Mouse (Mus musculus): ENCODE measurements around the gene Prpf6. TPM values are rescaled to one million over a fixed set of nuclear protein-coding genes. Genes with fewer than 3 reads are reported as not detected.
A peak's percentile ranks its signal among the peaks of the same experiment; 100 is the strongest.

Gene Prpf6
- polyA plus RNA-seq, 1 experiment from 2014 or later, result 40.1 TPM

GRCm38 (mm10) chr2:181581016-181581401 lies 10.7 kb upstream of the Prpf6 start:
- Histone ChIP-seq H3K36me3 (peaks cover 29% of the 10 kb centered on the region), H3K9me3 (no peaks in the 10 kb centered on the region), H3K4me2 (peak overlapping the region; percentile 92), H3K27ac (replicated peaks) (peak overlapping the region; percentile 97), H3K9ac (peak overlapping the region; percentile 97), H3K4me1 (peaks cover 48% of the 10 kb centered on the region), H3K4me3 (peak overlapping the region; percentile 91), H3K27me3 (replicated peaks) (no peaks in the 10 kb centered on the region)
- peak; percentile 61 for ATAC-seq (ENCODE audit: extremely low read depth, insufficient number of reproducible peaks, low FRiP score, low TSS enrichment)
- under 1% methylated on average over 11 of the region's 11 CpGs for WGBS

DNA sequence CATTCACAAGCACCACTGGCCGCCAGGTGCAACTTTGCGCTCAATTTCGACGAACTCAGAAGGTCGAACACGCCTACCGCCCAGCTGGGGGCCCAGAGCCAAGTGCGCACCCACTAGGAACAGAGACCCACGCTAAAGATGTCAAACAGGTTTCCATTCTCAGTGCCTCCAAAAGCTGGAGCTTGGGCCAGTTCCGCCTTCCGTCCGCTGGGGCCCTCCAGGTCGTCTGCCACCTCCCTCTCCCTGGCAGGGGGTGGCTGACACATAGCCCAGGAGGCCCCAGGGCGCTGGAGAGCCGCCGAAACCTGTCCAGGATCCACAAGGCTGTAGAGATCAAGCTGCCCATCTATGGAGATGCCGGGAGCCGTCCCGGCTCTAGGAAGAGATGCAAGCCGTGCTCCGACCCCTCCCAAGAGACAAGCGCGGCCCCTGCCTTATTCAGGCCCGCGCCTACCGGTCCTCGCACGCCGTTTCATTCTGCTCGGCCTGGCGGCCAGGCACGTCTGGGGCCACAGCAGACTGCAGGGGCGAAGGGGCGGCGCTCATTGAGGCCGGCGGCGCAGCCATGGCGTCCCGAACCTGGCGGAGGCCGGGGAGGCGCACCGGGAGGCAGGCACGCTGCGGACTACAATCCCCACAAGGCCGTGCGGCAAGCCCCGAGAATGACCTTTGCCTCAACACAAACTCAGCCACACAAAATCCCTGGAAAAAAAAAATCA lies 10.1 kb upstream of the Prpf6 start:
- H3K4me1 ChIP-seq, result peaks cover 46% of the 10 kb centered on the region
- H3K27me3 ChIP-seq (replicated peaks), result no peaks in the 10 kb centered on the region
- H3K27ac ChIP-seq (replicated peaks), result peak overlapping the region; percentile 97
- H3K36me3 ChIP-seq, result peaks cover 35% of the 10 kb centered on the region
- ATAC-seq (ENCODE audit: extremely low read depth, insufficient number of reproducible peaks, low FRiP score, low TSS enrichment), result peak; percentile 70
- H3K9ac ChIP-seq, result peak overlapping the region; percentile 97
- H3K4me2 ChIP-seq, result peak overlapping the region; percentile 92
- under 1% methylated on average over 49 of the region's 49 CpGs for WGBS
- H3K4me3 ChIP-seq, result peak overlapping the region; percentile 91
- H3K9me3 ChIP-seq, result no peaks in the 10 kb centered on the region

GRCm38 (mm10) chr2:181582358-181582757 lies 9.3 kb upstream of the Prpf6 start:
- Histone ChIP-seq H3K27ac (replicated peaks) (no peak overlapping the region), H3K36me3 (peaks cover 43% of the 10 kb centered on the region), H3K4me2 (peak overlapping the region; percentile 92), H3K4me3 (peak overlapping the region; percentile 91), H3K9me3 (no peaks in the 10 kb centered on the region), H3K9ac (peak overlapping the region; percentile 97), H3K4me1 (peaks cover 40% of the 10 kb centered on the region), H3K27me3 (replicated peaks) (no peaks in the 10 kb centered on the region)
- WGBS, result 83% methylated on average over 2 of the region's 2 CpGs
- no peak for ATAC-seq (ENCODE audit: extremely low read depth, insufficient number of reproducible peaks, low FRiP score, low TSS enrichment)

GRCm38 (mm10) chr2:181582939-181583338 lies 8.7 kb upstream of the Prpf6 start:
- Histone ChIP-seq H3K9me3 (no peaks in the 10 kb centered on the region), H3K27ac (replicated peaks) (no peak overlapping the region), H3K4me3 (no peak overlapping the region), H3K9ac (no peak overlapping the region), H3K4me2 (no peak overlapping the region), H3K27me3 (replicated peaks) (no peaks in the 10 kb centered on the region), H3K4me1 (peaks cover 34% of the 10 kb centered on the region), H3K36me3 (peaks cover 49% of the 10 kb centered on the region)
- WGBS, result 75% methylated on average over 1 of the region's 1 CpGs
- ATAC-seq (ENCODE audit: extremely low read depth, insufficient number of reproducible peaks, low FRiP score, low TSS enrichment), result no peak

- Histone ChIP-seq H3K9me3 (no peaks in the 10 kb centered on the region), H3K4me1 (peaks cover 27% of the 10 kb centered on the region), H3K4me3 (no peak overlapping the region), H3K9ac (no peak overlapping the region), H3K27ac (replicated peaks) (no peak overlapping the region), H3K4me2 (no peak overlapping the region), H3K27me3 (replicated peaks) (no peaks in the 10 kb centered on the region), H3K36me3 (peaks cover 56% of the 10 kb centered on the region)
- ATAC-seq (ENCODE audit: extremely low read depth, insufficient number of reproducible peaks, low FRiP score, low TSS enrichment), result no peak
- 77% methylated on average over 3 of the region's 3 CpGs for WGBS
These were observed 8.0 kb upstream of the Prpf6 start for GRCm38 (mm10) chr2:181583460-181584257.

DNA sequence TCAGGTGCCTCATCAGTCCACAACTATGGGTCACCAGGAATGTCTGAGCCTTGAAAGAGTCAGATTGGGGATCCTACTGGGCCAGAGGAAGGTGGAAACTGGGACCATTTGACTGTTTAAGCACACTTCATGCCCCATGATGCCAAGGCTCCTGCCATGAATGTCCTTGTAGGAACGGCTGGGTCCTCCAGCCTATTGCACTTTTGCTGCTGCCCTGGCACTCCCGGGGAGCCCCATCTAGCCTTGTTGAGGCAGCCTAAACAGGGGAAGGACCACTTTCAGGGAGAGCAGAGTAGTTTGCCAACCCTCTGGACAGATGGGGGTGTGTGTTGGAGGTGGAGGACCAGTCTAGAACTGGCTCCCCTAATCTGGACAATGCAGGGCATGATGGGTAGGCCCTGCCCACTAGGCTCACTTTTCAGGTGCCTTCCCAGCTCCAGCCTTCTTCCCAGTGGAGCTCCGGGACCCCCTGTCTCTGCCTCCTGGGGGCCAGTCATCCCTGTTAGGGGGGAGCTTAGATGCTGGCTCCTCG lies 7.2 kb upstream of the Prpf6 start, which contains the start of gene Uckl1:
Uckl1 (minus strand) TSS at position 482 of the 532 bp plus-strand sequence.
- Histone ChIP-seq H3K4me1 (peaks cover 19% of the 10 kb centered on the region), H3K36me3 (peaks cover 64% of the 10 kb centered on the region), H3K4me3 (no peak within 1 kb of the TSS), H3K9ac (no peak within 1 kb of the TSS), H3K9me3 (no peaks in the 10 kb centered on the region), H3K4me2 (no peak within 1 kb of the TSS), H3K27me3 (replicated peaks) (no peaks in the 10 kb centered on the region), H3K27ac (replicated peaks) (no peak within 1 kb of the TSS)
- ATAC-seq (ENCODE audit: extremely low read depth, insufficient number of reproducible peaks, low FRiP score, low TSS enrichment), result no peak
- WGBS, result 87% methylated on average over 4 of the region's 4 CpGs

DNA sequence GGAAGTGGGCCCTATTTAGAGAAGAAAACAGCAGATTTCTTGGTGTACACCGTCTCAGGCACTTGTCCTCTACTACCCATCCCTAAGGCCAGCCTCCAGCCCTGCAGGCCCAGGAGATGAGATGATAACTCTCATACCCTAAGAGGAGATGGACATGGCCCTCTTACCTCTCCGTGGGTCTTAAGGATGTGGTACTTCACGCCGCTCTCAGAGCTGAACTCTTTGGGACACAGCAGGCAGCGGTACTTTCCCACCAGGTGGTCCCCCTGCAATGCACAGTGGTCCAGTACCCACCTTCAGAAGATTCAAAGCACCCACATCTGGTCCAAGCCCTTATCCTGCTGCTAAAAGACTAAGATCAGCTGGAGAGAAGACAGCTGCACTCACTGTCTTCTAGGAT lies 6.2 kb upstream of the Prpf6 start:
- H3K4me1 ChIP-seq, result peaks cover 11% of the 10 kb centered on the region
- 87% methylated on average over 5 of the region's 5 CpGs for WGBS
- no peak overlapping the region for H3K4me2 ChIP-seq
- H3K4me3 ChIP-seq, result no peak overlapping the region
- H3K9me3 ChIP-seq, result no peaks in the 10 kb centered on the region
- H3K27me3 ChIP-seq (replicated peaks), result no peaks in the 10 kb centered on the region
- ATAC-seq (ENCODE audit: extremely low read depth, insufficient number of reproducible peaks, low FRiP score, low TSS enrichment), result no peak
- no peak overlapping the region for H3K27ac ChIP-seq (replicated peaks)
- H3K36me3 ChIP-seq, result peaks cover 74% of the 10 kb centered on the region
- H3K9ac ChIP-seq, result no peak overlapping the region

GRCm38 (mm10) chr2:181586124-181586523 lies 5.5 kb upstream of the Prpf6 start:
- H3K4me2 ChIP-seq, result no peak overlapping the region
- H3K9ac ChIP-seq, result no peak overlapping the region
- H3K36me3 ChIP-seq, result peaks cover 77% of the 10 kb centered on the region
- no peaks in the 10 kb centered on the region for H3K9me3 ChIP-seq
- H3K4me3 ChIP-seq, result no peak overlapping the region
- H3K4me1 ChIP-seq, result peaks cover 14% of the 10 kb centered on the region
- no peak for ATAC-seq (ENCODE audit: extremely low read depth, insufficient number of reproducible peaks, low FRiP score, low TSS enrichment)
- WGBS, result 98% methylated on average over 3 of the region's 3 CpGs
- H3K27me3 ChIP-seq (replicated peaks), result no peaks in the 10 kb centered on the region
- H3K27ac ChIP-seq (replicated peaks), result no peak overlapping the region

GRCm38 (mm10) chr2:181587796-181588195 lies 3.9 kb upstream of the Prpf6 start:
- Histone ChIP-seq H3K27me3 (replicated peaks) (no peaks in the 10 kb centered on the region), H3K27ac (replicated peaks) (no peak overlapping the region), H3K9me3 (no peaks in the 10 kb centered on the region), H3K9ac (no peak overlapping the region), H3K4me1 (peaks cover 17% of the 10 kb centered on the region), H3K36me3 (peaks cover 77% of the 10 kb centered on the region), H3K4me3 (no peak overlapping the region), H3K4me2 (no peak overlapping the region)
- no peak for ATAC-seq (ENCODE audit: extremely low read depth, insufficient number of reproducible peaks, low FRiP score, low TSS enrichment)
- 76% methylated on average over 6 of the region's 6 CpGs for WGBS

DNA sequence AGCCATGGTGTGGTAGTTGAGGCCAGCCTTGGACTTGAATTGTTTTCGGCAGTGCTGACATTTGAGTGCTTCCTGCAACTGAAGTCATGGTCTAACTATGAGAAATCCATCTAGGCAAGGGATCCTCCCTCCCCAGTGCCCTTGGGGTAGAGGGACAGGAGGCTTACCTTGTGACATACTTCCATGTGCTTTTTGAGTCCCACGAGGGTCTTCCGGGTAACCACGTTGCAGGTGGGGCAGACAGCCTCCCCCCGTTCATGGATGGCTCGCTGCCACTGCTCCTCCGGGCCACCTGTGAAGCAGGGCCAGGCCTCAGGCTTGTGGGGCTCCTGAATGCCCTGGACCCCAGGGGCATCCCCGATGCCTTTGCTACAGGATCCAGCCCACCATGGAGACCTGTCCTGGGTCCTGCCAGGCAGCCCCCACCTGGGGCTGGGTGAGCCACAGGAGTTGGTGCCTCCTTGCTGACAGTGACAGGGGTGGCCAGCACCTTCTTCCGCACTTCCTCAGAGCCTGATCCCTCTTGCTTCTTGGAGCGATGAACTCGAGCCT lies 3.4 kb upstream of the Prpf6 start:
- H3K4me3 ChIP-seq, result no peak overlapping the region
- WGBS, result 87% methylated on average over 11 of the region's 11 CpGs
- H3K27me3 ChIP-seq (replicated peaks), result no peaks in the 10 kb centered on the region
- H3K36me3 ChIP-seq, result peaks cover 75% of the 10 kb centered on the region
- H3K27ac ChIP-seq (replicated peaks), result no peak overlapping the region
- peaks cover 22% of the 10 kb centered on the region for H3K4me1 ChIP-seq
- H3K4me2 ChIP-seq, result no peak overlapping the region
- H3K9ac ChIP-seq, result no peak overlapping the region
- H3K9me3 ChIP-seq, result no peaks in the 10 kb centered on the region
- ATAC-seq (ENCODE audit: extremely low read depth, insufficient number of reproducible peaks, low FRiP score, low TSS enrichment), result no peak

DNA sequence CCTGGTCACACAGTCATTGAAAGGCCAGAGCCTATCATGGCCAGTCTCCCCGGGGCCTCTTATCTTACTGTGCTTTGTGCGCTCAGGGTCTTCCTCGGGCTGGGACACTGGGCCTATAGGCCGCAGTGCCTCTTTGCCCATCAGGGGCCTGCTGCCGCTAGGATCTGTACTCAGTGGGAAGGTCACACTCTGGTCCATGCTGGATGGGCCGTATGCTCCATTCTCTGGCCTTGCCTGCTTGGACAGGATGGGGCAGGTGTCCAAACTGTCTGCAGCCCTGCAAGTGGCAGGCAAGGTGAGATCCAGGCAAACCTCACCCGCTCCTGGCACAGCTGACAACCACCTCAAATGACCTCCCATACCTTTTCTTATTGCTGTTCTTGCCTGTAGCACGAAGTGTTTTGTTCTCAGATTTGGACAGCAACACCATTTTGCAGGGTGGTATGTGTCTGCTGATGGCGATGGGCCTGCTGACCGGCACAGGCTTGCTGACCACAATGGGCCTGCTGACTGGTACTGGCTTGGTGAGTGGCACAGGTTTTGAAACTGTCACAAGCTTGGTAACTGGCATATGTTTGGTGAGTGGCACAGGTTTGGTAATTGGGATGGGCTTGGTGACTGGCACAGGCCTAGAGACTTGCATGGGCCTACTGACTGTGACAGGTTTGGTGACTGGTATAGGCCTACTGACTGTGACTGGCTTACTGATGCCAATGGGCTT lies 2.5 kb upstream of the Prpf6 start:
- WGBS, result 87% methylated on average over 10 of the region's 10 CpGs
- H3K9me3 ChIP-seq, result no peaks in the 10 kb centered on the region
- H3K4me1 ChIP-seq, result peaks cover 24% of the 10 kb centered on the region
- ATAC-seq (ENCODE audit: extremely low read depth, insufficient number of reproducible peaks, low FRiP score, low TSS enrichment), result no peak
- H3K4me3 ChIP-seq, result no peak overlapping the region
- H3K9ac ChIP-seq, result no peak overlapping the region
- no peak overlapping the region for H3K4me2 ChIP-seq
- H3K27ac ChIP-seq (replicated peaks), result no peak overlapping the region
- H3K27me3 ChIP-seq (replicated peaks), result no peaks in the 10 kb centered on the region
- H3K36me3 ChIP-seq, result peaks cover 66% of the 10 kb centered on the region
